Comparison of ENCODE assay signal across 8 mouse cellular contexts in the genomic region with DNA sequence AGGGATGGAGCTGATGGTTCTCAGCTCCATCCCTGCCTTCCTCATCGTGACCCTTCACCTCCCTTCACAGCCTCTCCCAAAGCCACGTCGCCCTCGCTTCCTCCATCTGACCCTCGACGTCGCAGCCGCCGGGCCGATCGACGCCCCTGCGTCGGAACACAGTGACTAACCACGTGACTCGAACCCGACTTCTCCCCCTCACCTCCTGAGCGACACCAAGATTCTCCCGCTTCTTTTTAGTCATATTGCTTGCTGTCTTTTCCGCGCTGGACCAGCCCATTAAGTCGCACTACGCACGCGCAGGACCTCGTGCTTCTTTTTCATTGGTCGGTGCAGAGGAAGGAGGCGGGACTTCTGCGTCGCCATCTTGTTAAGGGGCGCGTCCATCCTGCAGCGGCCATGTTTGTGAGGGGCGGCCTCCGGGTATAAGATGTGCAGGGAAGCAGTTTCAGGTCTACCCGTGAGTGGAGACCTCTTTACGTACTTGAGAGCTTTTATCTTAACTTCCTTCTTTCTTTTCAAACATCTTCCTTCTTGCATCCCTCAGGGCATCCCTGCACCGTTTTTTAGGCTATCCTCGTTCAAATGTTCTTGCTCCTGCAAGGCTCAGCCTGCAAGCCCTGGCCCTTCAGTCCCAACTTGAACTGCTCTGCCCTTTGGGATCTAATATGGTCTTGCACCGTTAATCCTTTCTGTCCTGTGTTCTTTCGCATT. TPM values are rescaled to one million over a fixed set of nuclear protein-coding genes. Genes with fewer than 3 reads are reported as not detected.
DNase-seq lines count a peak whose midpoint lies in the region; ATAC-seq and TF ChIP-seq lines count a peak whose summit lies in the region.

Gene Ccdc167, minus strand, starts transcription at position 313 of the 714 bp plus-strand sequence.

- intact Hi-C loops in gastrocnemius, adult 2 months (cut with DNase I) = loop anchor here (2.0 kb wide), 1 partner anchor 56 kb away; the partner anchor contains the start of gene Cmtr1
- intact Hi-C loops in left cerebral cortex, adult 2 months (cut with DNase I) = no loop called here

- no peaks in the 10 kb centered on the region for H3K9me3 ChIP-seq in hindbrain, postnatal 0 days (ENCODE audit: low read length)

- peak within 1 kb of the TSS; percentile 87 for H3K4me2 ChIP-seq in hindbrain, postnatal 0 days (ENCODE audit: low read depth, low read length)

- H3K36me3 ChIP-seq in hindbrain, postnatal 0 days (ENCODE audit: insufficient read depth, low read length) = no peaks in the 10 kb centered on the region

- WGBS in hindbrain, postnatal 0 days = 6% methylated on average over 41 of the region's 41 CpGs

- TF ChIP-seq CTCF in gastrocnemius, adult 2 months (IDR thresholded peaks at IDR 0.05) = no peak
- no peak for TF ChIP-seq CTCF in hindbrain, postnatal 0 days (IDR thresholded peaks at IDR 0.05; ENCODE audit: low read depth)
- TF ChIP-seq CTCF in left cerebral cortex, adult 2 months (IDR thresholded peaks at IDR 0.05) = no peak

- peaks cover 13% of the 10 kb centered on the region for H3K4me1 ChIP-seq in hindbrain, postnatal 0 days (ENCODE audit: insufficient read depth, low read length)

- H3K9ac ChIP-seq in hindbrain, postnatal 0 days (replicated peaks; ENCODE audit: low read length) = peak within 1 kb of the TSS; percentile 48

- DNase-seq in ZHBTc4 (ENCODE audit: low read depth, low spot score) = peak; percentile 98
- DNase-seq in gastrocnemius, adult 2 months = peak; percentile 95
- peak; percentile 97 for DNase-seq in hindbrain, postnatal 0 days (ENCODE audit: low spot score)
- peak; percentile 95 to 96 for DNase-seq in left cerebral cortex, adult 2 months (ENCODE audit: extremely low spot score in 1 of 2, low spot score in 2 of 2)
- DNase-seq in right cerebral cortex, adult 2 months (ENCODE audit: low spot score in 2 of 2) = peak; percentile 97 to 99
- DNase-seq in urinary bladder, postnatal 14 days (ENCODE audit: low spot score) = peak; percentile 94

- peak within 1 kb of the TSS; percentile 84 for H3K4me3 ChIP-seq in gastrocnemius, adult 2 months
- peak within 1 kb of the TSS; percentile 45 for H3K4me3 ChIP-seq in hindbrain, postnatal 0 days (ENCODE audit: low read length)
- peak within 1 kb of the TSS; percentile 65 for H3K4me3 ChIP-seq in left cerebral cortex, adult 2 months

- H3K27me3 ChIP-seq in hindbrain, postnatal 0 days (ENCODE audit: insufficient read depth, low read length) = no peaks in the 10 kb centered on the region

- H3K27ac ChIP-seq in gastrocnemius, adult 2 months = peak within 1 kb of the TSS; percentile 83
- peak within 1 kb of the TSS; percentile 61 for H3K27ac ChIP-seq in hindbrain, postnatal 0 days
- H3K27ac ChIP-seq in left cerebral cortex, adult 2 months = peak within 1 kb of the TSS; percentile 63

- ATAC-seq in common myeloid progenitor, adult 5-6 weeks (replicated peaks; ENCODE audit: low read depth, poor library complexity, severe bottlenecking) = peak; percentile 99
- peak; percentile 96 for ATAC-seq in hindbrain, postnatal 0 days
- ATAC-seq in megakaryocyte, adult 5-6 weeks (ENCODE audit: poor library complexity, severe bottlenecking) = peak; percentile 97

RNA-seq across cellular contexts. Expression of gene Ccdc167, which starts in this region (rescaled TPM):
- total RNA-seq in common myeloid progenitor, adult 5-6 weeks (2017) = 12.8 and 30.5 TPM in 2 replicates
- total RNA-seq in gastrocnemius, adult 2 months (2021) = 1 to 10 TPM; 6.3 to 7.8 TPM
- 9.7 and 14.4 TPM in 2 replicates for total RNA-seq in hindbrain, postnatal 0 days (2014; rRNA removed)
- 9.8 and 11.3 TPM in 2 replicates for polyA plus RNA-seq in hindbrain, postnatal 0 days (2015; fragmentation: Nextera tagmentation; extraction: Ambion mirVana)
- total RNA-seq in left cerebral cortex, adult 2 months (2021) = 10 to 100 TPM; 13.9 to 17.3 TPM
- 14.0 and 17.2 TPM in 2 replicates for total RNA-seq in megakaryocyte, adult 5-6 weeks (2015)
- 8.9 and 11.5 TPM in 2 replicates for total RNA-seq in megakaryocyte, adult 5-6 weeks (2017)

Comparison
In these comparisons a context has a peak if more than half of its experiments do, and no peak if none do; other contexts are left out.
1. Peak in every context shown above with its lines: DNase-seq, ATAC-seq, H3K4me3 ChIP-seq and H3K27ac ChIP-seq.